Mouse (Mus musculus): ENCODE results near the gene 1700001O22Rik.

Gene 1700001O22Rik

DNA sequence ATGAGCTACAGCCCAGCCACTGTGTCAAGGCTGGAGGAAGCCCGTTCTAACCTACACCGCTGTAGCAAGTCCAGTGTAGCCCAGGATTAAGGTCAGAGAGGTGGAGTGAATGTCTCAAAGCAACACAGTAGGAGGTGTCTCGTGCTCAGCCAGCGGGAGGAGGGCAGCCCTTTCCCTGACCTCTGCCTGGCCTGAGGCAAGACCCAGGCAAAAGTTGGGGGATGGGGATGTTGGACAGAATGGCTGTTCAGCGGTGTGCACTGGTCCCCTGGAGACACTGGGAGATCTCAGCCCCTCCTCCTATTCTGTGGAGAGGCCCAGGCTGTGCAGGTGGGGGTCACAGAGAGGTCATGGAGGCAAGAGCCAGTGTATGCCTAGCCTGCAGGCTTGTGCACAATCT, 24.2 kb downstream of the 1700001O22Rik start:
- DNase-seq (ENCODE audit: low spot score in 2 of 2): no peak

DNA sequence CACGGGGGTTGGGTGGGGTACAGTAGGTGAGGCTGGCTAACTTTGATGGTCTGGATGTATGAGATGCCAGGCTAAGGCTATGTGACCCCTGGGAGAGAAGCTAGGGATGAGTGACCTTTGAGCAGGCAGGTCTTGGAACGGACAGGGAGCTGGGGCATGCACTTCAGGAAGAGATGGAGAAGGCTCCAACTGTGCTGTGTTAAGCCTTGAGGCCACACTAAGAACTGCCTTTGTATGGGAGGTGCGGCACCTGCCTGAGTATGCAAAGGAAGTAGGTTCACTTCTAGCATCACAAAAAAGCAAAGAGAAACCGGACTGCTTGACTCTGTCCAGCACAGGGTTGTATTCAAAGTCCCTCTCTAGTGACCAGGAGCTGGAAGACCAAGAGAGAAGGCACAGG, 25.2 kb downstream of the 1700001O22Rik start:
- DNase-seq (ENCODE audit: low spot score in 2 of 2): no peak

DNA sequence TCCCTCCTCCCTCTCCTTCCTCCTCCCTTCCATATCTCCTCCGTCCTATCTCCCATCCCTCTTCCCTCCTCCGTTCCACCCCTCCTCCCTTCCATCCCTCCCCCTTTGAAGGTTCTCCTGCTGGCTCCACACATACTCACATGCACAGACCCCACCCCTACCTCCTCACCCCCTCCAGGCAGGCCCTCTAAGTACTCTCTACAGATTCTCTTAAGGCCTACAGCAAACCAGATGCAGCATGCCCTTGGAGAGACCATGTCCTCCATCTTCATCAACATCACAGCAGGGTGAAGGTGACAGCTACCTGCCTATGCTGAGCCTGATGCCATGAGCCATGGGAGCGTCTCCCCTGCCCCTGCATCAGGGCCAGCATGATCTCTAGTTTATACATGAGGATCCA, 26.2 kb downstream of the 1700001O22Rik start:
- no peak for DNase-seq (ENCODE audit: low spot score in 2 of 2)

DNA sequence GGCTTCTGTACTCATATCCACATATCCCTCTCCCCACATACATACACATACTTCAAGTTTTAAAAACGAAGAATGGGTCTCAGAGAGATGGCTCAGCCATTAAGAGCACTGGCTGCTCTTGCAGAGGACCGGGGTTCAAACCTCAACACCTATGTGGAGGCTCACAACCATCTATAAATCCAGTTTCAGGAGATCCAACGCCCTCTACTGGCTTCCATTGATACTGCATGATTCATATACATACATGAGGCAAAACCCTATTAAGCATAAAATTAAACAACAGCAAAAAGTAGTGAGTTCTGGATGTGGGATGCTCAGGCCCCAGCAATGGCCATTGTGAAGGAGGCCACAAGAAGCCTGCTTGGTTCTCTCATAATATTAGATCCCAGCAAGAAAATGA, 27.5 kb downstream of the 1700001O22Rik start:
- DNase-seq (ENCODE audit: low spot score in 2 of 2): no peak

DNA sequence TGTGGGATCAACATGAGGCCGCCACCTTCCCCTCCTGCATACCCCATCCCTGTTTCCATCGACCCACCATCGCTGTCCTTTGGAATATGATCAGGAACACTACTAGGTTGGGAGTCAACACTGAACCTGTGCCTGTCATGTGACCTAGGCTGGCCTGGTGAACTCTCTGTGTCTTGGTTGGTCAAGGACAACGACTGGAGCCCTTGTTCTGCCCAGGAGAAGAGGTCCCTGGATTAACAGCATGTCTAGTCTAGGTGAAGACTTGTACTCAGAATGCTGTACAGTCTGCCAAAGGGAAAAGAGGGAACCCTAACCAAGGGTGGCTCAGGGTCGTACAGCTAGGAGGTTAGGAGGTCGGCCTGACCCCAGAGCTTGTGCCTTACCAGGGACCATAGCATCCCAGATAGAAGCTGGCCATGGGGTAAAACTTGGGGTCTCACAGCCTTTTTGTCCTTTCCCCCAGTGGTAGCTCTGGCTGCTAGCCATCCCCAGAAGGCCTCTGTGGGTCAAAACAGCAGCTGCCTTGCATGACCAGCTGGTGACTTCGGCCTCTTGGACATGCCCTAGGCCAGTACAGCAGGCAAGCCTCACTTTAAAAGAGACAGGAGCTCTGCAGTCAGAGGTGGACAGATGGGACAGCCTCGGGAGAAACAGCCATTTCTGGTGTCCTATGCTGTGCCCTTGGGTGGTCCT, 30.0 kb downstream of the 1700001O22Rik start:
- DNase-seq (ENCODE audit: low spot score in 2 of 2): no peak

DNA sequence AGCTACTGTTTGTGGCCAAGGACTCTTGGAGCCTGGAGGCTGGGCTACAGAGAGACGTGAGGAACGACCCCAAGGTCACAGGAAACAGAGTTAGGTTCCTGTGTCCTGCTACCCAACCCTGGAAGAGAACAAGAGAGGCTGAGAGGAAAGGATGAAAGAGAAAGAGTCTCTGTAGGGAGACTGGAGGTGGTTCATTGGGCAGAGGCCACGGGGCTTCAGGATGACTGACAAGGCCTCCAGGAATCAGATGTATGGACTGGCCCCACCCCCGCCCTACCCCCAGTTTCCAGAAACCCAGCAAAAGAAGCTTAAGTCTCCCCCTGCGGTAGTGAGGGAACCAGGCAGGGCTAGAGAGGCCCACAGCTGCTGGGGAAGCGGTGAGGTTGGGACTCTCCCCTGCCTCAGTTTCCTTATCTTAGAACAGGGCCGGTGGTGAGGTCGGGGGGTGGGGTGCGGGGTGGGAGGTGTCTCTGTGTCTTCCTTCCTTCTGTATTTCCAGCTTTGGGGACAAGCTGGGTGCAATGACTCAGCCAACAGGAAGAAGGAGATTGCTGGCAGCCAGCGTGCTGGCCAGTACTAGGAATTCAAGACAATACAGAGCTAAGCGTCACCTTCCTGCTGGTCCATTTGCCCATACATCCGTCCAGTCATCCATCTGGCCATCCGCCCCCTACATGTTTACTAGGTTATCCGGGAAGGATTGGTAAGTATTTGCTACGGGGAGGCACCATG, 30.7 kb downstream of the 1700001O22Rik start:
- no peak for DNase-seq (ENCODE audit: low spot score in 2 of 2)

DNA sequence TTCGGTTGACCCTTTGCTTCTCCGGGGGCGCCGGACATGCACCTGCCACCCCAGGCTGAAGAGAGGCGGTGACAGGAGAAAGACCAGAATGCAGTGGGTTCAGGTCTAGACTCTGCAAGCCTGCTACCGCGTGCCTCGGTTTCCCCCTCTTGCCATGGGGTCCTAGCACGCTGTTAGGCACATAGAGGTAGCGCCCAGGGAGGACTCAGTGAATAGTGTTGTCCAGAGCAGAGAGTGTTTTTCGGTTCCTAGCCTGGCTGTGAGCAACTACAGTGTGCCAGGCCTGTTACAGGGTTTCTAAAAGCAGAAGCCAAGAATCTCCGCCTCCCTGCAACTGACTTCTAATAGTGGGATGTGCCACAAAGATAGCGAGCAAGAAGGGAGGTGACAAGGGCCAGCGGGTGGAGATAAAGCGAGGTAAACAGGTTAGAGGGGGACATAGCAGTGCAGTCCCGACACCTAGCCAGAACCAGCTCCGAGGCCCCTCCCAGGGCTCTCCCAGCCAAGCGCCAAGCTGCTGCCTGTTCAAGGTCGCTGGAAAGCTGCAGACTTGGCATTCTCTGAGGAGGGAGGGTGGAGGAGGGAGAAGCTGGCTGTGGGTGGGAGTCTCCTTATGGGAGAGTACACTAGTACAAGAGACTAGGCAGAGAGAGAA, 31.5 kb downstream of the 1700001O22Rik start:
- DNase-seq (ENCODE audit: low spot score in 2 of 2): peak; percentile 62 to 64

DNA sequence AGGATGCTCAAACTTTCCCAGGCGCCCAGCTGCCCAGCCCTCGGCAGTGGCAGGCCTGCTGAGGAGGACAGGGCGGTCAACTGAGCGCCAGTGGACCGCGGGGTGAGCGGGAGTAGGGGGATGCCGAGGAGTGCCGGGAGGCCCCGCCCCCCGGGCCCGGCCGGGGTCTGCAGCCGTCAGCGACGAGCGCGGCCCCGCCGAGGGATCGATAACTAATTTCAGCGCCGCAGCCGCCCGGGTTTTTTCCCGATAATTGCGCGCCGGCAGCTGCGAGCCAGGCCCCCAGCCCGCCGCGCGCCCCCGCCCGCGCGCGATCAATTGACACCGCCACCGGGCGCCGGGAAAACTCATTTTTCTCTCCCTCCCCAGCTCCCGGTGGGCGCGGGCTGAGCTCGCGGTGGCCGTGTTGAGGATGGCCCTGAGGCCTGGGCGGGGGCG, 32.1 kb downstream of the 1700001O22Rik start:
- no peak for DNase-seq (ENCODE audit: low spot score in 2 of 2)

DNA sequence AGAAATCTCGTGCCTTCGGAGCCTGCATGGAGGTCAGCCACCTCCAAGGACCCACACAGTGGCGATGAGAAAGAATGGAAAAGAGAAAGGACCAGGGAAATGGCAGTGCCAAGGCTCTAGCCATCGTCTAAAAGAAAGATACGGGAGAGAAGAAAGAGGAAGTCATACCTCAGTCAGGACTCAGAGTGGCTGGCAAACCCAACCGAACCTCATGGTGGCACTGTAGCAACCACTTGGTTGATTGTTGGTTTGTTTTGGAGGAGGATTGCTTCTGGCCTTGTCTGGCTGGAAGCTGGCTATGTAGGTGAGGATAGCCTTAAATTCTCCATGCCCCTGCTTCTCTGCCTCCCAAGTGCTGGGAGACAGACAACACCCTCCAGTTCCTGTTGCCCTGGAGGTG, 34.3 kb downstream of the 1700001O22Rik start:
- no peak for DNase-seq (ENCODE audit: low spot score in 2 of 2)

DNA sequence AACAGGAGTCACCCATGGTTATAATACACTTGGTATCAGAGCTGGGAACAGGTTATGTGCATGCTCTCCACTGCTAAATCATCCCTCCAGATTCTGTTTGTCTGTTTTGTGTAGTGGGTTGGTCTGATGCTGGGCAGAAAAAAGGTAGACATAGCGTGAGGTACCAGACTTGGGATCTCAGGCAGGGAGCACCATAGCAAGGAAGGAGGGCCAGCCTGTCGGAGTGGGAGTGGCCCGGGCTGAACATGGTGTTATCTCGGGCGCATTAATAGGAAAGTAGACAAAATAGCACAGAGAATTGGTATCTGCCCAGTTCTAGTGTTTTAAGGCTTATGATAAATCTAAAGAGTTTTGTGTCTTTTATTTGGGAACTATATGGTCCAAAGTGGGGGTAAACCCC, 34.9 kb downstream of the 1700001O22Rik start:
- DNase-seq (ENCODE audit: low spot score in 2 of 2): no peak

DNA sequence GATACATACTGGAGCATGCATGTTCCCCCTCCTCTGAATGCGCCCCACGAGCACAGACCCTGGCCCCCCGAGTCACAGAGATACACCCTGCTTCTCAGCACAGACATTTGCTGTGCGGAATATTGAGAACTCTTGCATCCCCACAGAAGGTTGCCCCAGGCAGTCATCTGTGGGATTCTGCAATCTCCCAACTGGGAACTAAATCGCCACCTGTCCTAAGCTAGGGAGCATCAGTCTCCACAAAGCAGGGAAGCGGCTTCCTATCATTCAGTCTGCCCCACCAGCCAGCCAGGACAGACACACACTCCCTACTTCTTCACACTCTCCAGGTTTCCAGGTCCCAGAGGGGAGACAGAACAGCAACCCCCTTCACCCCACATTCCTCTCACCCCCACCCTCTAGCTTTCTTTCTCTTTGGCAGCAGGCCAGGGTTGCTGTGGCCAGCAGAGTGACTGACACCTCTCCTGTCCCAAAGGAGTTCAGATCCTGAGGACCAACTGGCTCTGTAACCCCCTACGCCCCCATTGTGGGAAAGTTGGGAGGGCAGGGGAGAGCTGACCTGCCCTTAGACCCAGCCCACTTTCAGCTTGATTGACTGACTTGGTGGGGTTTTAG, 35.7 kb downstream of the 1700001O22Rik start:
- no peak for DNase-seq (ENCODE audit: low spot score in 2 of 2)

DNA sequence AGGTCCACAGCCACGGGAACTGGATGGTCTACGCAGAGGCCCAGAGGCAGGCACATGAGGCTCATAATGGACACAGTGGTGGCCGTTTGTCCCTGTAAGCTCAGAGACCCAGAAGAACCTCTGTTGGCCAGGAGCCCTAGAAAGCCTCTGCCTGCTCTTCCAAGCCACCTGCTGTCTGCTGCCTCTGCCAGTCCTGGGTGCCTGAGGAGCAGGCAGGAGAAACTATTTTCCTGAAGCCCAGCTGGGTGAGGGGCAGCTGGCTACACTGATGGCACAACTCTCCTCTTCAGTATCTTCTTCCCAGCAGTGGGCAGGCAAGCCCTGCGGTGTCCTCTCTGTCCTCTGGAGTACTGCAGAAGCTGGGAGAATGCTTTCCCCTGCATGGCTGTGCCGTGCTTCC, 37.0 kb downstream of the 1700001O22Rik start:
- no peak for DNase-seq (ENCODE audit: low spot score in 2 of 2)

DNA sequence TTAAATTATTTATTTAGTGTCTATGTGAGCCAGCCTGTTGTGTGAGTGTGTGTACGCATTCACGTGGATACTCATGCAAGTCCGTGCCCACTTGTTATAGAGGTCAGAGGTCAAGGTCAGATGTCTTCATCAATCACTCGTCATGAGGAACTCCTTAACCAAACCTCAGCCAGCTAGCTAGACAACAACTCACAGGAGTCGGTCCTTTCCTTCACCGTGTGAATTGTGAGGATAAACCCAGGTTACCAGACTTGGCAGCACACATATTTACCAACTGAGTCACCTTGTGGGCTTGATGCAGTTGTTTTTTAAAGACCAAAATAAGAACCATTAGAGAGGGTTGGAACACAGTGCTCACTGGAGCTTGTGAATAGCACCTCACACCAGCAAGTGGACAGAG, 42.8 kb downstream of the 1700001O22Rik start:
- DNase-seq (ENCODE audit: low spot score in 2 of 2): no peak

DNA sequence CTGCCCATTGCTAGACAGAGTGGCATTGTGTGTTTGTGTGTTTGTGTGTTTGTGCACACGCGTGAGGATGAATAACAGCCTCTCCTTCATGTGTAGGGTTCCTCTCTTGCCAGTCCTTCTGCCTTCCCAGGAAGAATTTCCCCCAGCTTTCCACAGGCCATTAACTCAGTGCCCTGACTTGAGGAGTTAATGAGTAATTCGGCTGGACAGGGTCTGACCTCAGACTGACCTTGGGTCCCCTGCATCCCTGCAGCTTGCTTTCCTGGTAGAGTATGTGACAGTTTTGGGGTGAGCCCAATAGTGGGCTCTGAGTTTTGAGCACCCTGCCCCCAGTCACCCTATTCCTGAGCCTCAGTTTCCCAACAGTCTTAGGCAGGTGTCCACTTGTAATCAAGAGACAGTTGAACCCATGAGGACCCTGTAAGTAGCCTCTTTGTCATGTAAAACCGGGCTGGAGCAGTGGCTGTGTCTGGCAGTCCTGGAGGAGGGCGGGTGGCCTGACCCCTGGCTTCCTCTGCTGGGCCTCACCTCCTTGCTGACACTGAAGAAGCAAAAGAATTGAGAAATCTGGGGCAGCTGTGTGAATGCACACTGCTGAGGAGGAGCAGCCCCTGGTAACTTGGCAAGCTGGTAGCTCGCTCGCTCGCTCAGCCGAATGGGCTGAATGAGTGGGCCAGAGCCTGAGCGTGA, 43.5 kb downstream of the 1700001O22Rik start:
- no peak for DNase-seq (ENCODE audit: low spot score in 2 of 2)

DNA sequence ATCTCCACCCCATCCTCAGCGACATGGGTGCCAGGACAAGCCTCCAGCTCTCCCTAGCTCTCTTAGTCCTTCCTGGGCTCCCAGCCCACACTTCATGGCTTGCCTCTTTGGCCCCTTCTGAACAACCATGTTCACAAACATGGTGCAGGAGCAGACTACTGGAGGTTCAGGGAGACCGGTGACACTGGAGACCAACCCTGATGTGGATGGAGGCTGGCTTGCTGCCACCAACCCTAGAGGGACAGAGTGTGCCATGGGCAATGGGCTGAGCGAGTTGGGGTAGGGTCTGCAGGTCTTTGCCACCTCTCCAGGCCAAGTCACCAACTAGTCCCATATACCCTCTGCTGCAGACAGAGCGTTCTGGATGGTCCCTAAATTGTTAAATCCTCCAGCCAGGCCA, 44.0 kb downstream of the 1700001O22Rik start:
- DNase-seq (ENCODE audit: low spot score in 2 of 2): no peak

DNA sequence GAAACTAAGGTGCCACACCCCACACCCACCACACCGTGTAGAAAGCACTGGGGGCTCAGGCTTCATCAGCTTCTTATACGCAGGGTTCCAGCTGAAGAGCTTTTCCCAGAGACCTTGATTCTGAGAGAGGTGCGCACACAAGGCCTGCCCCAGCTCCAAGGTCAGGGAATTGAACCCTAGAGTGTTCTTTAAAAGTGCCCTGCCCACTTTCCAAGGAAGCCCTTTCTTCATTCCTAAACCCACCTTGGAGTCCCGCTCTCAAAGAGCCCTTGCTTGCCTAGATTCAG, 44.4 kb downstream of the 1700001O22Rik start:
- no peak for DNase-seq (ENCODE audit: low spot score in 2 of 2)

DNA sequence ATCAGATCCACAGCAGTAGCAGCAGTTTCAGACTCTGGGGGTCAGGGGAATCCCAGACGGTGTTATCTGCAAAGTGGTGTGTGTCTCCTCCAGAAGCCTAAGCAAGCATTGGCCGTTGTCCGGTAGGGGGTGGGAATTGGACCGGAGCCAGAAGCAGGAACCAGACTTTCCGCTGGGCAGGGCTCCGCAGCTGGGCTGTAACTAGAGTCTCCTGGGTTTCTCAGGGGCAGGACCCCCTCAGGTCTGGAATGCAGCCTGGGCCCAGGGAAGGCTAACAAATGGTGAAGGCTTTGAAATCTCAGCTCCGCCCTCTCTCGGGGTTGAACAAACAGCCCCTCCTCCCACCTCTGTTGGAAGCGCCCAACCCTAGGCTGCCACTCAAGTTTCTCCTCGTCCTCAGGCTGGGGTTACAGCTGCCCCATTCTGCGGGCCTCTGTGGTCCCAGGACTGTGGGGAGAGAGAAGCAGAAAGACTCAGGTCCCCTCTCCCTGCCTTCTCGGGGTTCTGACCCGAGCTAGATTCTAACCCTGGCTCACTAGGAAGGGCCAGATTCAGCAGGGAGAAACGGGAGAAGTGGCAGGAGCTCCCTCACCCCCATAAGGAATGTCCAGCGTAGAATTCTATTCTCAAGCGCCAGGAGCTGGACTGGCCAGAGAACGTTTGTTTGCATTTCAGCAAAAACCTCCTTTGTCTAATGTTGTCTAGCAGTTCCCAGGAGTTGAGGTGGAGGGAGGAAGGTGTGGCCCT, 44.9 kb downstream of the 1700001O22Rik start:
- DNase-seq (ENCODE audit: low spot score in 2 of 2): peak; percentile 54 to 63

DNA sequence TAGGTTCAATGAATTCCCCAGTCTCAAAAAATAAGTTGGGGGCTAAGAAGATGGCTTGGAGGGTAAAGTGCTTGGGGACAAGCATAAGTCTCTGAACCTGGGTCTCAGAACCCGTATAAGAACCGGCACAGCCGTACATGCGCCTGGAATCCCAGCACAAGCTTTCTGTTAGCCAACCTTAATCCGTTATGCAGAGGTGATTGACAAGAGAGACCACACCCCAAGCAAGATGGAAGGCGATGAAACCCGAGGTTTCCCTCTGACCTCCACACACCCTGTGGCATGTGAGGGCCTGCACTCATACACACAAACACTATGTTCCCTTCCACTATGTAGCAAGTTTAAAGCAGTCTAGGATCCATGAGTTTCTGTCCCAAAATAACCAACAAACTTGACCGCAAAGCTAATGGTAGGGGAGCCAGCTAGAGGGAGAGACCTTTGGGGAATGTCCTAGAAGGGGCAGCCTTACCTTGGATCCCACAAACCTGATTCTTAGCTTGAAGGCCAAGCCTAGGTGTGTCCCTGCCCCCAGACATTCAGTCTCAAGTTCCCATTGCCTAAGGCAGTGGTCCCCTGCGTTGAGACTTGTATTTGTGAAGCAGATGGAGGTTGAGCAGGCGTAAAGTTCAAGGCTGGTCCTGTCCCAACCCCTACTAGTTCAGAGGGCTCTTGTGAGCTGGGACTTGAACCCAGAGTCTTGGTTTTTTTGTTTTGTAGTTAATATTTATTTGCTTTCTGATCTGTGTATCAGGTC, 46.3 kb downstream of the 1700001O22Rik start:
- no peak for DNase-seq (ENCODE audit: low spot score in 2 of 2)

DNA sequence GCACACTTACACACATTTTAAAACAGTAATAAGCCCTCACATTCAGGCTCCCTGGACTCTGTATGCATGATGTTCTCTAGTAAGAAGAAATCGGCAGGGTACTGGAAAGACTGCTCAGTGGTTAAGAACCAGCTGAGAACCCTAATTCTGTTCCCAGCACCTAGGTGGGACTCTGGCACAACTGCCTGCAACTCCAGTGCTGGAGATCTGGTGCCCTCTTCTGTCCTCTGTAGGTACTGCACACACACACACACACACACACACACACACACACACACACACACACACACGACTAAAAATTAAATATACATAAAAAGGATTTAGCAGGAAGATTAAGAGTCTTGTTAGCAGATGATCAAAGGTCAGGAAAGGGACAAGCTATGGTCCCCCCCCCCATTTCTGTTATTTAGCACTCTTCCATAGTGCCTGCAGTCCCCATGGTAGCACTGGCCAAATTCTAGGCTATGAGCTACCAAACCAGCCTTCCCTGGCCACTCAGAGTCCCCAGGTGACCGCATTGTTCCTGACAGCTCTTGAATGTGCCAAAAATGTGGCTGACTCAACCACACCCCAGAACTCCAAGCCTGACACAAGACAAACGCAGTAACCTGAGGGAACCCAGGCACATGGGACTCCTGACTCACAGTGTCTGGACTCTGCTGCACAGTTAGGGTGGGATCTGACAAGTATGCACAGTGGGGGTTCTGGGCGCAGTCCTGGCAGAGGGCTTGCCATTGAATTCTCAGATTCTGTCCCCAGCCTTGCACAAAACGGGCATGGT, 47.3 kb downstream of the 1700001O22Rik start:
- no peak for DNase-seq (ENCODE audit: low spot score in 2 of 2)

DNA sequence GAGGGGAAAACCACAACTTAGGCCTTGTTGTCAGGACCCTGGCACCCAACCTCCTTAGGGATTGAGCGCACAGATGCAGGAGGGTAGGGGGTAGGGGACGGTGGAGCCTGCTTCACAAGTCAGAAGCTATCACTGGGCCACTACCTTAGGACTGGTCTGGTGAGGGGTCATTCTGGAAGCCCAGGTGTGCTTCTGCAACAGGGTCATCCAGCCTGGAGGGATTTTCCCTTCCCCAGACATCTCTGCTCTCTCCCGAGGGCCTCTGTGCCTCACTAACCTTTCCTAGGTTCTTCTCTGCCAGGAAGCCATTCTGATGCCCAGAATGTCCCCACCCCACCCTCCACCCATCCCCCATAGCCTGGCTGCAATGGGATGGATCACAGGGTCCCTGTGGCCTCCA, 48.6 kb downstream of the 1700001O22Rik start:
- DNase-seq (ENCODE audit: low spot score in 2 of 2): no peak
